Mouse (Mus musculus): ENCODE measurements around the gene Chd2. TPM values are rescaled to one million over a fixed set of nuclear protein-coding genes. Genes with fewer than 3 reads are reported as not detected.

Gene Chd2
- polyA plus RNA-seq, 1 experiment from 2014 or later = 47.8 TPM

DNA sequence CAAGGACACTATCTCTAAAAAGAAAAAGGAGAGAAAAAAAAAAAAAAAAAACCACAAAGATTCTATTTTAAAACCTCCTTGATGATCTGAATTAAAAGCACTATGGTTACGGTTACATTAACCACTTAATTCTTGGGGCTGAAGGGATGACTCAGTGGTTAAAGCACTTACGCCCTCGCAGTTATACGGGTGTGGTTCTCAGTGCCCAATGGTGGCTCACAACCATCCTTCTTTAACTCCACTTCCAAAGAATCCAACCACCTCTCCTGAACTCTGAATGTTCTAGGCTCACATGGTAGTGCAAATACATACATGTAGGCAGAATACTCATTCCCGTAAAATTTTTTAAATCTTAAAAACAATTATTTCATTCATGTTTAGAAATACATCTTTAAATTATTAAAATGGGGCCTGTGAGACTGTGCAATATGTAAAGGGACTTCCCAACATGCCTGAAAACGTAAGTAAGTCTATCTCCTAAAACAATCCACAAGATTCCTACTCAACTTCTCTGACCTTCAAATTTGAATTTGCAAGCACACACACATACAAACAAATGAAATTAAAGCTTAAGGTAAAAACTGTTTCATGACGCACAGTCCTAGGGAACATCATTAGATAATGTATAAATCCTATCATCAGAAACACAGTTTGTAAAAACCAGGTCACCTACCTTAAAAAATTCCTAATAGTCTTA is 10.6 kb upstream of the Chd2 start:
- Histone ChIP-seq H3K9ac (replicated peaks; ENCODE audit: low read length) (no peak overlapping the region), H3K36me3 (replicated peaks; ENCODE audit: control insufficient read depth, insufficient read depth, low read depth, low read length) (peaks cover 2% of the 10 kb centered on the region), H3K4me1 (ENCODE audit: control insufficient read depth, insufficient read depth, low read length) (no peaks in the 10 kb centered on the region), H3K9me3 (replicated peaks; ENCODE audit: control insufficient read depth, low read length) (no peaks in the 10 kb centered on the region), H3K27me3 (ENCODE audit: control insufficient read depth, insufficient read depth, low read length) (no peaks in the 10 kb centered on the region), H3K4me2 (ENCODE audit: low read depth, low read length) (no peak overlapping the region), H3K27ac (replicated peaks; ENCODE audit: low read depth, low read length) (no peak overlapping the region), H3K4me3 (ENCODE audit: low read depth, low read length) (no peak overlapping the region)
- no peak for ATAC-seq (replicated peaks; ENCODE audit: insufficient number of reproducible peaks, low FRiP score, low TSS enrichment, low read depth)
- DNase-seq (ENCODE audit: low spot score) = no peak
- WGBS = 90% methylated on average over 7 of the region's 7 CpGs

DNA sequence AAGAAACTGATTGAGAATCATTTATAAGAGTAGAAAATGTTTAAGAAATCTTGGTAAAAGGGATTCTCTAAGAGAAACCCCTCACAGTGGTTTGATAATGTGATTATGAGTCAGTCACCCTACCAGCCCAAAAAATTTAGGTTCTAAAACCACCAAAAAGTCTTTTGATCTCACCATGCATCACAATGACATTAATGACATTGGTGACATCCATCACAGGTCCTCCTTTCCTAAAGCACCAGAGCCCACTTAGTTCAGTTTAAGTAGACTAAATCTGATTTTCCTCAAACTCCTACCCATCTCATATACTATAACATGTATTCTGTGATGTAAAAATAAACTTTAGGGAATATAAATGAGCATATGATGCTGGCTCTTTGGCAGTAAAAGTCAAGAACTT is 9.7 kb upstream of the Chd2 start:
- Histone ChIP-seq H3K36me3 (replicated peaks; ENCODE audit: control insufficient read depth, insufficient read depth, low read depth, low read length) (peaks cover 2% of the 10 kb centered on the region), H3K4me3 (ENCODE audit: low read depth, low read length) (no peak overlapping the region), H3K27ac (replicated peaks; ENCODE audit: low read depth, low read length) (no peak overlapping the region), H3K4me2 (ENCODE audit: low read depth, low read length) (no peak overlapping the region), H3K4me1 (ENCODE audit: control insufficient read depth, insufficient read depth, low read length) (no peaks in the 10 kb centered on the region), H3K9ac (replicated peaks; ENCODE audit: low read length) (no peak overlapping the region), H3K9me3 (replicated peaks; ENCODE audit: control insufficient read depth, low read length) (no peaks in the 10 kb centered on the region), H3K27me3 (ENCODE audit: control insufficient read depth, insufficient read depth, low read length) (no peaks in the 10 kb centered on the region)
- no peak for ATAC-seq (replicated peaks; ENCODE audit: insufficient number of reproducible peaks, low FRiP score, low TSS enrichment, low read depth)
- DNase-seq (ENCODE audit: low spot score) = no peak

GRCm38 (mm10) chr7:73548051-73548450 is 6.4 kb upstream of the Chd2 start:
- no peaks in the 10 kb centered on the region for H3K27me3 ChIP-seq (ENCODE audit: control insufficient read depth, insufficient read depth, low read length)
- no peak overlapping the region for H3K27ac ChIP-seq (replicated peaks; ENCODE audit: low read depth, low read length)
- DNase-seq (ENCODE audit: low spot score) (no peak), ATAC-seq (replicated peaks; ENCODE audit: insufficient number of reproducible peaks, low FRiP score, low TSS enrichment, low read depth) (no peak)
- H3K9me3 ChIP-seq (replicated peaks; ENCODE audit: control insufficient read depth, low read length) = no peaks in the 10 kb centered on the region
- peaks cover 2% of the 10 kb centered on the region for H3K36me3 ChIP-seq (replicated peaks; ENCODE audit: control insufficient read depth, insufficient read depth, low read depth, low read length)
- H3K9ac ChIP-seq (replicated peaks; ENCODE audit: low read length) = no peak overlapping the region
- 88% methylated on average over 2 of the region's 2 CpGs for WGBS
- H3K4me1 ChIP-seq (ENCODE audit: control insufficient read depth, insufficient read depth, low read length) = no peaks in the 10 kb centered on the region
- H3K4me2 ChIP-seq (ENCODE audit: low read depth, low read length) = no peak overlapping the region
- H3K4me3 ChIP-seq (ENCODE audit: low read depth, low read length) = no peak overlapping the region

DNA sequence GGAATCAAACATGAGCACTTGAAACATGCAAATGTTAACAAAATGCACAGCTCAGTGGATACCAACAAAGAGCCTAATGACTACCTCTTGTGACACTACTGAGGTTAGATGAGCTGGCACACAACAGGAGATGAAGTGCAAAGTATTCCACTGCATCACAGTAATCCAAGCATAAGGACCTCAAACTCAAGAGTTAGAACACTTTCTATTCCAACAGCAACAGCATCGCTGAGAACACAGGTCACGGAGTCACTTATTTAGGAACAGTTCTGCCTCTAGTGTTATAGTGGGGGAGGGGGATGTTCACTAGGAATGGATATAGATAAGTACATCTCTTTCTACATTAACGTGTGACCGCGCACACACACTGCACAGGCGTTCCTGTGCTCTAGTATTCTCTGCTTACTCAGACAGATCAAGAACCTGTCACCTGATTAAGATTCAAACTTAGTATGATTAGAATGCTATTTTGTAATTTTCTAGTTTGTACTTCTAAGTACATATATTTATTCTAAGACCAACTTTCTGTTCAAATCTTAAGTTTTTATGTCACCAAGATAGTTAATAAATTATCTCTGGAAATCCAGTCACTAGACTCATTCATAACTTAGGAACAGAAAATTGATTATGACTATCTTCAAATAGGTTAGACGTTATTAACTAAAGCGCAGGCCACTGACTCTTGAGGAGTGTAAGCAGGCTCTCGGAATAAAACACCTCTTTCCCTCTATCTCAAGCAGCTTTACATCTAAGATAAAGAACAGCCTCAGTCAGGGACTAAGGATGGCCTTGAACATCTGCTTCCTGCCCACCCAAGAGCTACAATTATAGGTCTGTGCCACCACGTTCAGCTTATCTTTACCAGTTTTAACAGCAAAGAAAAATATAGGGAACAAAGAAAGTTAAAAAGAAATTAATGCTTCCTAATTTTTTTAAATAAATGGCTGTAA is 5.2 kb upstream of the Chd2 start:
- 81% methylated on average over 10 of the region's 10 CpGs for WGBS
- Histone ChIP-seq H3K4me3 (ENCODE audit: low read depth, low read length) (no peak overlapping the region), H3K36me3 (replicated peaks; ENCODE audit: control insufficient read depth, insufficient read depth, low read depth, low read length) (peaks cover 2% of the 10 kb centered on the region)

GRCm38 (mm10) chr7:73545004-73545403 is 3.4 kb upstream of the Chd2 start:
- no peak for ATAC-seq (replicated peaks; ENCODE audit: insufficient number of reproducible peaks, low FRiP score, low TSS enrichment, low read depth)
- 91% methylated on average over 4 of the region's 4 CpGs for WGBS
- DNase-seq (ENCODE audit: low spot score) = no peak

More for the DNA sequence above, 5.2 kb upstream of the Chd2 start:
- Histone ChIP-seq H3K4me1 (ENCODE audit: control insufficient read depth, insufficient read depth, low read length) (no peaks in the 10 kb centered on the region), H3K4me2 (ENCODE audit: low read depth, low read length) (no peak overlapping the region), H3K9ac (replicated peaks; ENCODE audit: low read length) (no peak overlapping the region), H3K27me3 (ENCODE audit: control insufficient read depth, insufficient read depth, low read length) (no peaks in the 10 kb centered on the region), H3K27ac (replicated peaks; ENCODE audit: low read depth, low read length) (no peak overlapping the region), H3K9me3 (replicated peaks; ENCODE audit: control insufficient read depth, low read length) (no peaks in the 10 kb centered on the region)
- ATAC-seq (replicated peaks; ENCODE audit: insufficient number of reproducible peaks, low FRiP score, low TSS enrichment, low read depth) (no peak), DNase-seq (ENCODE audit: low spot score) (no peak)

GRCm38 (mm10) chr7:73542131-73542853 is 662 bp upstream of the Chd2 start:
- WGBS = 71% methylated on average over 7 of the region's 7 CpGs
- no peak overlapping the region; the same call in 1 of the 2 replicates for H3K4me3 ChIP-seq (ENCODE audit: low read depth, low read length)
- H3K9ac ChIP-seq (replicated peaks; ENCODE audit: low read length) = no peak overlapping the region
- H3K4me1 ChIP-seq (ENCODE audit: control insufficient read depth, insufficient read depth, low read length) = no peaks in the 10 kb centered on the region
- no peak overlapping the region; the same call in 1 of the 2 replicates for H3K4me2 ChIP-seq (ENCODE audit: low read depth, low read length)
- no peaks in the 10 kb centered on the region for H3K9me3 ChIP-seq (replicated peaks; ENCODE audit: control insufficient read depth, low read length)
- H3K27ac ChIP-seq (replicated peaks; ENCODE audit: low read depth, low read length) = peak overlapping the region; percentile 96; the same call in 1 of the 2 replicates
- no peaks in the 10 kb centered on the region; the same call in 1 of the 2 replicates for H3K36me3 ChIP-seq (replicated peaks; ENCODE audit: control insufficient read depth, insufficient read depth, low read depth, low read length)
- ATAC-seq (replicated peaks; ENCODE audit: insufficient number of reproducible peaks, low FRiP score, low TSS enrichment, low read depth) (no peak), DNase-seq (ENCODE audit: low spot score) (no peak)
- H3K27me3 ChIP-seq (ENCODE audit: control insufficient read depth, insufficient read depth, low read length) = no peaks in the 10 kb centered on the region

More at GRCm38 (mm10) chr7:73545004-73545403, 3.4 kb upstream of the Chd2 start:
- H3K27ac ChIP-seq (replicated peaks; ENCODE audit: low read depth, low read length) = no peak overlapping the region
- peaks cover 2% of the 10 kb centered on the region for H3K36me3 ChIP-seq (replicated peaks; ENCODE audit: control insufficient read depth, insufficient read depth, low read depth, low read length)
- no peak overlapping the region for H3K4me2 ChIP-seq (ENCODE audit: low read depth, low read length)
- H3K4me1 ChIP-seq (ENCODE audit: control insufficient read depth, insufficient read depth, low read length) = no peaks in the 10 kb centered on the region
- H3K27me3 ChIP-seq (ENCODE audit: control insufficient read depth, insufficient read depth, low read length) = no peaks in the 10 kb centered on the region
- no peak overlapping the region for H3K9ac ChIP-seq (replicated peaks; ENCODE audit: low read length)
- H3K9me3 ChIP-seq (replicated peaks; ENCODE audit: control insufficient read depth, low read length) = no peaks in the 10 kb centered on the region
- H3K4me3 ChIP-seq (ENCODE audit: low read depth, low read length) = no peak overlapping the region

GRCm38 (mm10) chr7:73541079-73541390 is 595 bp downstream of the Chd2 start:
- under 1% methylated on average over 4 of the region's 4 CpGs for WGBS
- DNase-seq (ENCODE audit: low spot score) (no peak), ATAC-seq (replicated peaks; ENCODE audit: insufficient number of reproducible peaks, low FRiP score, low TSS enrichment, low read depth) (no peak)

More at GRCm38 (mm10) chr7:73541079-73541390, 595 bp downstream of the Chd2 start:
- H3K36me3 ChIP-seq (replicated peaks; ENCODE audit: control insufficient read depth, insufficient read depth, low read depth, low read length) = no peaks in the 10 kb centered on the region; the same call in 1 of the 2 replicates
- no peaks in the 10 kb centered on the region for H3K27me3 ChIP-seq (ENCODE audit: control insufficient read depth, insufficient read depth, low read length)
- peak overlapping the region; percentile 83 for H3K9ac ChIP-seq (replicated peaks; ENCODE audit: low read length)
- H3K4me2 ChIP-seq (ENCODE audit: low read depth, low read length) = peak overlapping the region; percentile 11; the same call in 1 of the 2 replicates
- peak overlapping the region; percentile 51 for H3K4me3 ChIP-seq (ENCODE audit: low read depth, low read length)
- H3K9me3 ChIP-seq (replicated peaks; ENCODE audit: control insufficient read depth, low read length) = no peaks in the 10 kb centered on the region
- peak overlapping the region; percentile 96 for H3K27ac ChIP-seq (replicated peaks; ENCODE audit: low read depth, low read length)
- H3K4me1 ChIP-seq (ENCODE audit: control insufficient read depth, insufficient read depth, low read length) = no peaks in the 10 kb centered on the region
